Mouse (Mus musculus): Measurements from ENCODE around the gene Adat1.

Adat1 gene

DNA sequence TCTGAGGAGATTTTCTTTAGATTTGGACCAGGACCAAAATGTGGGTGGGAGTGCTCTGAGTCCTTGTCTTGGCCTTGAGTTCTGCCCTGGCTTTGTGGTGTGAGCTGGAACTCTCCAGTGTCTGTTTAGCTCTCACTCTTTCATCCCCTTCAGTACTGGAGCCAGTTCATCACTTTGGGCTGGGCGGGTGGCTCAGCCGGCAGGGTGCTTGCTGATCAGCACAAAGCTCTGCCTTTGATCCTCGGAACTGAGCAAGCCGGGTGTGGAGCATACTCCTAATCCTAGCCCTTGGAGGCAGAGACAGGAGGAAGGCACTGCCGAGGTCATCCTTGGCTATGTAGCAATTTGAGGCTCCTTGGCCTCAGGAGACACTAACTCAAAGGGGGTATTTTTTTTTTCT is 23.1 kb downstream of the Adat1 start:
- CTCF ChIA-PET = interaction anchor here (0.5 kb wide), 1 partner anchor 775 kb away, joined by 4 read pairs; no protein-coding TSS in a partner anchor

GRCm38 (mm10) chr8:111968541-111968940 is 23.6 kb downstream of the Adat1 start:
- CTCF ChIA-PET = no interaction called here

DNA sequence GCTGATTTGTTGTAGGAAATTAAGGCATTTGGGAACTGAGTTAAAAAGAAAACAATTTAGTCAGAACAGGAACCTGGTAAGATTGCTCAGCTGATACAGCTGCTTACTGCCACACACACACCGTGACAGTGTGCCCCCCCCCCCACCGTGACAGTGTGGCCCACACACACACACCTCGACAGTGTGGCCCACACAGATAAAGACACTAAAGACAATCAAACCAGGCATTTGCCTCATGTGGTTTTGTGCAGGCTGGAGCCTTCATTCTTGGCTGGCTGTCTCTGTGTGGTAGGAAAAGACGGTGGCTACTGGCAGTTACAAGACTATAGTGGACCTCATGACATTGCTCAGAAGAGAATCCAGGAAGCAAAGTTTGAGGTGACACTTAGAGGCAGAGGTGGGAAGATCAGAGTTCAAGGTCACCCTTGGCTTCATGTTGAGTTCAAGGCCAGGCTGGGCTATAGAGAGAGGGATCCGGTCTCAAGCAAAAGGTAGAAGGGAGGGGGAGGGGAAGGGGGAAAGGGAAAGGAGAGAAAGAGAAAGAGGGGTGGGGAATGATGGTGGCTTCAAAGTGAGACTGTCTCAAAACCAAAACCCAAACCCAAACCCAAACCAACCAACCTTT is 24.7 kb downstream of the Adat1 start:
- CTCF ChIA-PET = interaction anchor here (0.5 kb wide), 1 partner anchor 48 kb away, joined by 4 read pairs; no protein-coding TSS in a partner anchor

DNA sequence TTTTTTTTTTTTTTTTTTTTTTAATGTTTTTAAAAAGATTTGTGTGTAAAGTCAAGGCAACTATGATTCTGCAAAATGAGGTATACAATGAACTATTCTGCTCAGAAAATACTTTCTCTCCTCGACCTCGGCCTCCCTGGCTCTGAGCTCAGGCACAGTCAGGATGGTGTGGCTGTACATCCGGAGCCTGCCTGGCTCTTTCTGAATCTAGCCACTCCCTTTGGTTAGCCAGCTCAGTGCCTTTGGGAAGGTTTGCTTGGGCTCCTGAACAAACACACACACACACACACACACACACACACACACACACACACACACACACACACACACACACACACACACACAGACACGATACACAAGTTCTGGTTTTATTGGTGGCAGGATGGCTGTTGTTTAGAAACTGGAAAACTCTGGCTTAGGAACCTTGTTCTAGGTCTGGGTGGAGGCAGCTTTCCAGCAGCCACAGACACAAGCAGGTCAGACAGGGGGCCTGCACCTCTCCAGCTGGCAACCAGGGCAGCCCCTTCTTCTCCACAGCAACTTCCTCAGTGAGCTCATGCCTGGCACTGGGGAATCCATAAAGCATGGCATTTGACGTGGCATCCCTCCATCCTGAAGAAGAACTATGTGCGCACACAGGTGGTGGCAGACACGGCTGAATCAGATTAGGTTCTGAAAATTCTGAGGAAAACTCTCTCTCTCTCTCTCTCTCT is 27.1 kb downstream of the Adat1 start:
- CTCF ChIA-PET = no interaction called here

DNA sequence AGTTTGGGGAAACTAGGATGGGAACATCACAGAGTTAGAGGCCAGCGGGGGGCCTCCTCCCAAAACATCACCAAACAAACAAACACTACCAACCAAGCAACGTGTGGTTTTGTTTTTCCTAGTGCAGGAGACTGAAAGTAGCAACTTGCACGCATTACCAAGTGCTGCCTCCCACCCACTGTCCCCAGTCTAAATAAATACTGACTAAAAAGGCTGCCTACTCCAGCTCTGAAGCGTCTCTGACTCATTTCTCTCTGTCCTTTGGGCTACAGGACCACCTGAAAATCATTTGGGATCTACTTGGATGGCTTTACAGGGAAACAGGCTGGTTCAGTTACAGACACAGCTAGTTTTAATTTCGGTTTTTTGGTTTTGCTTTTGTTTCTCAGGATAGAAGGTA is 27.8 kb downstream of the Adat1 start:
- CTCF ChIA-PET = no interaction called here

- CTCF ChIA-PET = no interaction called here
These were observed 28.6 kb downstream of the Adat1 start for GRCm38 (mm10) chr8:111963546-111963945.

GRCm38 (mm10) chr8:111963091-111963490 is 29.0 kb downstream of the Adat1 start:
- CTCF ChIA-PET = no interaction called here

DNA sequence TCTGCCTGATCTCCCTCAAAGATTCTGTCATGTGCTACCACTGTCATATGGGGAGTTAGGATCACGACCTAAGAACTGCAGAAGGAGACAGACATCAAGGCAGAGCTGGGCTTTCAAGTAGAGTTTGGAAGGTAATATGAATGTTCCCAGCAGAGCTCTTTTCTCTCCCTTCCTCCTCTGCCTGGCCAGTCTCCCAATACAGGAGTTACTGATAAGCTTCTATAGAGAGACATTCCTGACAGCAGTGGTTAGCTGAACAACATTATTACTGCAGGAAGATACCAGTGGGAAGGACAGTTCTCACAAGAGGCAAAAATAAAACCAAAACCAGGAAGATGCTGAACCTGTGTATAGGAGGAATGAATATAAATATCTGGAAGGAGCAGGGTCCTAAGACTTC is 29.5 kb downstream of the Adat1 start:
- CTCF ChIA-PET = no interaction called here

DNA sequence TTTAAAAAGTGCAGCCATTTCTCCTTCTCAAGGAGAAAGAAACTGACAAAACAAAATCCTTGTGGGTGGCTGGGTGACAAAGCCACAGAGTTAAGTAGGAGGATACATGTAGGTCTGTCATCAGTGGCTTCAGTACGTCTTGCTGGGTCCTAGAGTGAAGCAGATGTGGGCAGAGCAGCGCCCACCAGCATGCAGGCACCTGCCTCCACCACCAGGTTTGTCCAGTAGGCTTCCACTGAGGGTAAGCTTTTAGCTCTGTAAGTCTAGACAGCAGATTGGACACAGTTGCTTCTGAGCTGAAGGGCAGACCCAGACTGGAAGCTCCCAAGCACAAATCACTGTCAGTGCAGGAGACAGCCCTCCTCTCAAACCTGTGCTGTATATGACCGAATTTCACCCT is 30.8 kb downstream of the Adat1 start:
- CTCF ChIA-PET = no interaction called here

- CTCF ChIA-PET = no interaction called here
These were observed 31.3 kb downstream of the Adat1 start for GRCm38 (mm10) chr8:111960591-111961321.

- CTCF ChIA-PET = no interaction called here
These were observed 34.9 kb downstream of the Adat1 start for GRCm38 (mm10) chr8:111957231-111957630.

GRCm38 (mm10) chr8:111955879-111956278 is 36.2 kb downstream of the Adat1 start:
- CTCF ChIA-PET = no interaction called here

DNA sequence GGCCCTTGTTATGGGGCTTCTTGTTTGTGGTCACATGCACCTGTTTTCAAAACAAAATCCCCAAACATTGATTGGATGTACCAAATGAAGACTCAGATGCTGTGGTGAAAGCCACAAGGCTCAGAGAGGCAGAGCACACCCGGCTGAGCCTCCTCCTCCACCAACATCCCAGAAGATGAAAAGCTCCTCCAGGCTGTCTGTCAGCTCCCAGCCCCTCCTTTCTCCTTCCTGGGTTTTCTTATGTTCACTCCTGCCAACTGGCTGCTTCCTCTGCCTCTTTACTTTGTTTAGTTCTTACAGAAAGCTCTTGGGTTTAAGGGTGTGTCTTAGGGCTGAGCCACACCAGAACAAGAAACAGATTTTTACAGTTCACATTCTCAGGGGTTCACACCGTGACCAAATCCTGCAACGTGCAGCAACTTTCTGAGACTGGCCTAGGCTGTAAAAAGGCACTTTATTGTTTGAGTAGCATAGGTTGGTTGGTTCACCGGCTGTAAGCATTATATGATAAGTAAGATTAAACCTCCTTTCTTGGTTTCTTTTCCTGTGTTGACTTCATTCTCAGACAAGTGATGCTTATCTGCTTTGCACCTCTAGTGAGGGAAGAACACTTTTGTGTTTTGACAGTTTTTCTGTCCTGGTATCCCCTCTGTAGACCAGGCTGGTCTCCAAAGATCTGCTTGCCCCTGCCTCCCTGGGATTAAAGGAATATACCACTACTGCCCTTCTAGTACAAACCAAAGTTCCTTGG is 37.1 kb downstream of the Adat1 start:
- CTCF ChIA-PET = no interaction called here

DNA sequence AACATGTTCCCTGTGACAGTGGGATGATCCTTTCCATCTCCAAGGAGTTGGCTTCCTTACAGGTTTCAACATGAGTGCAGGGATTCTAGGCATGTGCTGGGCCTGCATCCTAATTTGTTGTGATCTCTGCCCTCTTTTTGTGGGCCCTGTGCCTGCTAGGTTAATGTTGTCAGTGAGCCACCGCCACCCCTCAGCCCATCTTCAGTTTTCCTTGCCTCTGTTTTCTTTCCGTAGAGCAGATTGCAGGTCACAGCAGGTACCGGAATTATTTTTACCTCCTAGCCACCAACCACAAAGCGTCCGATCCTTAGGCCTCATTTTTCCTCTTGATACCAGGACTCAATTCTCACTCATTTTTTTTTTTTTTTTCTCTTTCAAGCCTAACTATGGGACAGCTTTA is 40.2 kb downstream of the Adat1 start:
- CTCF ChIA-PET = no interaction called here

DNA sequence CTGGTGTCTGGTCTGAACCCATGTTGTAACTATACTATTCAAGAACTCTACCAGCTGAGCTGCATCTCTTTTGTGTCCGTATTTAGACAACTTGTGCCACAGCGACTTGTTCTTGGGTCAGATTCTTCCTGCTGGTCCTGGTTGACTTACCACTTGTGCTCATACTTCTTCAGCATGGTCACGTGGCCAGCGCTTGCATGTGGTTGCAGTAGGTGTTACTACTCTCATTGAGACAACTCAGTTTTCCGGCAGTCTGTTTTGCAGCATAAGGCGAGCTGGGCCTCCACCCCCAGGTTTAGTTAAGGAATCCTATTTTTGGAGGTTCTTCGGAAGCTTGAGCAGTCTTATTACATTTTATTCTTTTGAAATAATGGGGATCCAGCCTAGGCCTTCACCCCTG is 40.8 kb downstream of the Adat1 start:
- CTCF ChIA-PET = no interaction called here

DNA sequence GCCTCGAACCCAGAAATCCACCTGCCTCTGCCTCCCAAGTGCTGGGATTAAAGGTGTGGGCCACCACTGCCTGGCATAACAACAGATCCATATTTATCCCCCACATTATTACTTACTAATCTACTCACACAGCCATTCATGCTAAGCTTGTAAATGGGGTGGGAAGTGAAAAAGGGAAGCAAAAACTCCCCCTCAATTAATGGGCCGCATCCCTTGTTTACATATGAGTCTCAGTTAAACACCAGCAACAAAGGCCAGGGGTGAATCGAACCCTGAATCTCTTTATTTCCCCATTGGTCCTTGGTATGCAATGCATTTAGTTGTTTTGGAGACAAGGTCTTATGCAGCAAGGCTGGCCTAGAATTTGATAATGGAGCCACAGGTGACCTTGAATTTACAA is 41.3 kb downstream of the Adat1 start:
- CTCF ChIA-PET = no interaction called here

DNA sequence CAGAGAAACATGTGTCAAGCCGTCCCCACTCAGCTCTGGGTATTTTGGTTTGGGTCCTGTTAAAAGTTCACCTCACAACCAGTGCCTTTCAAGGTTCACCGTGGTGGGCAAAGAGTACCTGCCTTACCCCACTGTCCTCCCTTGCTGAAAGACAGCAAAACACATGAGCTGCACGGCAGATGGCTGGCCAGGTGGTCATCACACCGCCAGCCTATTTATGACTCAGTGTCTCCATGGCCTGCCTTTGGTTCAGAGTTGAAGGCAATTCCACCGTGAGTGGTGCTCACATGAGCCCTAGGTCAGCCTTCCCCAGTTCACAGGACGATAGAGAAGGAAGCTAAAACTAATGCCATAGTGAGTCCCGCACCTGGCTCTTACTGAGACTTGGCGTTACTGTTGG is 44.1 kb downstream of the Adat1 start:
- CTCF ChIA-PET = interaction anchor here (1.8 kb wide), 1 partner anchor 12 kb away, joined by 4 read pairs; no protein-coding TSS in a partner anchor

- CTCF ChIA-PET = interaction anchor here (1.8 kb wide), 1 partner anchor 11 kb away, joined by 4 read pairs; no protein-coding TSS in a partner anchor
These were observed 45.0 kb downstream of the Adat1 start for GRCm38 (mm10) chr8:111947144-111947543.

GRCm38 (mm10) chr8:111943544-111943943 is 48.6 kb downstream of the Adat1 start:
- CTCF ChIA-PET = no interaction called here

GRCm38 (mm10) chr8:111941101-111941454 is 51.0 kb downstream of the Adat1 start:
- CTCF ChIA-PET = no interaction called here

GRCm38 (mm10) chr8:111940171-111941100 is 51.7 kb downstream of the Adat1 start, which contains the start of gene Gabarapl2:
Gene Gabarapl2, plus strand, starts transcription at chr8:111940703.
- CTCF ChIA-PET = no interaction called here

Data from spleen, embryonic (tissue).